Mouse (Mus musculus): ENCODE results near the gene Pcnx2.

The Pcnx2 gene

GRCm38 (mm10) chr8:125897388-125897787 is 729 bp downstream of the Pcnx2 start:
- DNase-seq = no peak

- DNase-seq = no peak
Measured at GRCm38 (mm10) chr8:125889920-125890319, 8.2 kb downstream of the Pcnx2 start.

GRCm38 (mm10) chr8:125887549-125887948 is 10.6 kb downstream of the Pcnx2 start:
- DNase-seq = no peak

GRCm38 (mm10) chr8:125880447-125880846 is 17.7 kb downstream of the Pcnx2 start:
- DNase-seq = no peak

GRCm38 (mm10) chr8:125873250-125873534 is 24.9 kb downstream of the Pcnx2 start:
- no peak for DNase-seq

GRCm38 (mm10) chr8:125872501-125873249 is 25.4 kb downstream of the Pcnx2 start:
- DNase-seq = no peak

- peak; percentile 85 to 87 for DNase-seq
Measured at GRCm38 (mm10) chr8:125870821-125871321, 27.2 kb downstream of the Pcnx2 start.

- DNase-seq = no peak
Measured at GRCm38 (mm10) chr8:125870179-125870702, 27.9 kb downstream of the Pcnx2 start.

GRCm38 (mm10) chr8:125869739-125870138 is 28.4 kb downstream of the Pcnx2 start:
- no peak for DNase-seq

- DNase-seq = peak; percentile 23 to 38
Measured at GRCm38 (mm10) chr8:125868552-125868951, 29.6 kb downstream of the Pcnx2 start.

- peak; percentile 32 to 34 for DNase-seq
Measured at GRCm38 (mm10) chr8:125866125-125866524, 32.0 kb downstream of the Pcnx2 start.

GRCm38 (mm10) chr8:125857251-125857650 is 40.9 kb downstream of the Pcnx2 start:
- DNase-seq = no peak

GRCm38 (mm10) chr8:125856160-125856559 is 42.0 kb downstream of the Pcnx2 start:
- DNase-seq = no peak

- DNase-seq = no peak
Measured at GRCm38 (mm10) chr8:125854379-125854778, 43.7 kb downstream of the Pcnx2 start.

GRCm38 (mm10) chr8:125853300-125853699 is 44.8 kb downstream of the Pcnx2 start:
- no peak for DNase-seq

GRCm38 (mm10) chr8:125849181-125849580 is 48.9 kb downstream of the Pcnx2 start:
- DNase-seq = no peak

- no peak for DNase-seq
Measured at GRCm38 (mm10) chr8:125847842-125848241, 50.3 kb downstream of the Pcnx2 start.

GRCm38 (mm10) chr8:125845281-125845680 is 52.8 kb downstream of the Pcnx2 start:
- no peak for DNase-seq

- DNase-seq = no peak
Measured at GRCm38 (mm10) chr8:125843122-125843836, 54.8 kb downstream of the Pcnx2 start.

GRCm38 (mm10) chr8:125842158-125842557 is 56.0 kb downstream of the Pcnx2 start:
- DNase-seq = no peak

- peak; percentile 47 to 51 for DNase-seq
Measured at GRCm38 (mm10) chr8:125824688-125825087, 73.4 kb downstream of the Pcnx2 start.

GRCm38 (mm10) chr8:125823719-125824118 is 74.4 kb downstream of the Pcnx2 start:
- DNase-seq = peak; percentile 22 to 26

- no peak for DNase-seq
Measured at GRCm38 (mm10) chr8:125822065-125822464, 76.1 kb downstream of the Pcnx2 start.

- DNase-seq = peak; percentile 70 to 72
Measured at GRCm38 (mm10) chr8:125819797-125820196, 78.3 kb downstream of the Pcnx2 start.

Data from cerebellum, postnatal 10 days (tissue).